Mouse (Mus musculus): Measurements from ENCODE around the gene Ccdc173. TPM values are rescaled to one million over a fixed set of nuclear protein-coding genes. Genes with fewer than 3 reads are reported as not detected.

The Ccdc173 gene
- total and polyA plus RNA-seq, 2 experiments from 2014 or later: 1.2 to 2.8 TPM

- no peak overlapping the region for H3K4me2 ChIP-seq (ENCODE audit: low read depth)
- ATAC-seq: no peak
- no peak for TF ChIP-seq CTCF (IDR thresholded peaks at IDR 0.05; ENCODE audit: low read depth)
- H3K27me3 ChIP-seq (ENCODE audit: insufficient read depth, low read length): no peaks in the 10 kb centered on the region
- no peak for DNase-seq
- H3K4me3 ChIP-seq (ENCODE audit: low read depth, low read length): no peak overlapping the region
- H3K9me3 ChIP-seq (ENCODE audit: low read length): no peaks in the 10 kb centered on the region
- no peaks in the 10 kb centered on the region for H3K4me1 ChIP-seq (ENCODE audit: insufficient read depth)
- 0 out of 2 replicates have a peak, but pooled peaks cover 3% of the 10 kb centered on the region for H3K36me3 ChIP-seq (ENCODE audit: insufficient read depth)
- H3K9ac ChIP-seq: no peak overlapping the region
- WGBS: 96% methylated on average over 4 of the region's 4 CpGs
- H3K27ac ChIP-seq (ENCODE audit: low read depth, low read length): no peak overlapping the region
Measured at GRCm38 (mm10) chr2:69763340-69763739, 26.0 kb downstream of the Ccdc173 start.

- Histone ChIP-seq H3K4me2 (ENCODE audit: low read depth) (no peak overlapping the region), H3K4me3 (ENCODE audit: low read depth, low read length) (no peak overlapping the region), H3K9ac (no peak overlapping the region), H3K27ac (ENCODE audit: low read depth, low read length) (no peak overlapping the region), H3K4me1 (ENCODE audit: insufficient read depth) (no peaks in the 10 kb centered on the region), H3K36me3 (ENCODE audit: insufficient read depth) (0 out of 2 replicates have a peak, but pooled peaks cover 3% of the 10 kb centered on the region), H3K9me3 (ENCODE audit: low read length) (no peaks in the 10 kb centered on the region), H3K27me3 (ENCODE audit: insufficient read depth, low read length) (no peaks in the 10 kb centered on the region)
- no peak for DNase-seq
- 54% methylated on average over 5 of the region's 5 CpGs for WGBS
- no peak for TF ChIP-seq CTCF (IDR thresholded peaks at IDR 0.05; ENCODE audit: low read depth)
- ATAC-seq: no peak
Measured at GRCm38 (mm10) chr2:69760980-69761379, 28.4 kb downstream of the Ccdc173 start.

- no peak overlapping the region for H3K27ac ChIP-seq (ENCODE audit: low read depth, low read length)
- no peaks in the 10 kb centered on the region for H3K9me3 ChIP-seq (ENCODE audit: low read length)
- no peak overlapping the region for H3K4me2 ChIP-seq (ENCODE audit: low read depth)
- no peak for ATAC-seq
- peaks cover 30% of the 10 kb centered on the region for H3K36me3 ChIP-seq (ENCODE audit: insufficient read depth)
- H3K4me3 ChIP-seq (ENCODE audit: low read depth, low read length): no peak overlapping the region
- no peaks in the 10 kb centered on the region for H3K4me1 ChIP-seq (ENCODE audit: insufficient read depth)
- DNase-seq: no peak
- TF ChIP-seq CTCF (IDR thresholded peaks at IDR 0.05; ENCODE audit: low read depth): peak; percentile 37
- no peaks in the 10 kb centered on the region for H3K27me3 ChIP-seq (ENCODE audit: insufficient read depth, low read length)
- 87% methylated on average over 1 of the region's 1 CpGs for WGBS
- no peak overlapping the region for H3K9ac ChIP-seq
Measured at GRCm38 (mm10) chr2:69745091-69745490, 44.3 kb downstream of the Ccdc173 start.

- no peaks in the 10 kb centered on the region for H3K9me3 ChIP-seq (ENCODE audit: low read length)
- no peaks in the 10 kb centered on the region for H3K27me3 ChIP-seq (ENCODE audit: insufficient read depth, low read length)
- H3K4me3 ChIP-seq (ENCODE audit: low read depth, low read length): peak overlapping the region; percentile 88
- ATAC-seq (no peak), DNase-seq (no peak)
- no peak for TF ChIP-seq CTCF (IDR thresholded peaks at IDR 0.05; ENCODE audit: low read depth)
- 1% methylated on average over 13 of the region's 13 CpGs for WGBS
- H3K4me1 ChIP-seq (ENCODE audit: insufficient read depth): peaks cover 8% of the 10 kb centered on the region
- peak overlapping the region; percentile 73 for H3K27ac ChIP-seq (ENCODE audit: low read depth, low read length)
- H3K36me3 ChIP-seq (ENCODE audit: insufficient read depth): no peaks in the 10 kb centered on the region
- H3K4me2 ChIP-seq (ENCODE audit: low read depth): peak overlapping the region; percentile 65
- peak overlapping the region; percentile 80 for H3K9ac ChIP-seq
Measured at GRCm38 (mm10) chr2:69723519-69723825, 65.9 kb downstream of the Ccdc173 start.

GRCm38 (mm10) chr2:69722650-69723518 is 66.5 kb downstream of the Ccdc173 start:
- peaks cover 8% of the 10 kb centered on the region for H3K4me1 ChIP-seq (ENCODE audit: insufficient read depth)
- peak overlapping the region; percentile 80 for H3K9ac ChIP-seq
- DNase-seq (peak; percentile 98), ATAC-seq (peak; percentile 99)
- H3K4me3 ChIP-seq (ENCODE audit: low read depth, low read length): peak overlapping the region; percentile 88
- H3K36me3 ChIP-seq (ENCODE audit: insufficient read depth): no peaks in the 10 kb centered on the region
- TF ChIP-seq CTCF (IDR thresholded peaks at IDR 0.05; ENCODE audit: low read depth): no peak
- peak overlapping the region; percentile 65 for H3K4me2 ChIP-seq (ENCODE audit: low read depth)
- H3K27ac ChIP-seq (ENCODE audit: low read depth, low read length): peak overlapping the region; percentile 73
- no peaks in the 10 kb centered on the region for H3K9me3 ChIP-seq (ENCODE audit: low read length)
- 3% methylated on average over 91 of the region's 91 CpGs for WGBS
- H3K27me3 ChIP-seq (ENCODE audit: insufficient read depth, low read length): no peaks in the 10 kb centered on the region

GRCm38 (mm10) chr2:69722273-69722649 is 67.1 kb downstream of the Ccdc173 start, which contains the start of gene Ppig:
Gene Ppig, plus strand, starts transcription at chr2:69722545.
- Histone ChIP-seq H3K4me1 (ENCODE audit: insufficient read depth) (peaks cover 8% of the 10 kb centered on the region), H3K9ac (peak within 1 kb of the TSS; percentile 80), H3K27ac (ENCODE audit: low read depth, low read length) (peak within 1 kb of the TSS; percentile 73), H3K4me2 (ENCODE audit: low read depth) (peak within 1 kb of the TSS; percentile 65), H3K4me3 (ENCODE audit: low read depth, low read length) (peak within 1 kb of the TSS; percentile 88), H3K36me3 (ENCODE audit: insufficient read depth) (no peaks in the 10 kb centered on the region), H3K27me3 (ENCODE audit: insufficient read depth, low read length) (no peaks in the 10 kb centered on the region), H3K9me3 (ENCODE audit: low read length) (no peaks in the 10 kb centered on the region)
- no peak for TF ChIP-seq CTCF (IDR thresholded peaks at IDR 0.05; ENCODE audit: low read depth)
- WGBS: 4% methylated on average over 12 of the region's 12 CpGs
- DNase-seq: no peak
- ATAC-seq: no peak

- H3K4me2 ChIP-seq (ENCODE audit: low read depth): no peak overlapping the region
- DNase-seq: no peak
- WGBS: 85% methylated on average over 1 of the region's 1 CpGs
- ATAC-seq: no peak
- no peaks in the 10 kb centered on the region for H3K27me3 ChIP-seq (ENCODE audit: insufficient read depth, low read length)
- H3K4me3 ChIP-seq (ENCODE audit: low read depth, low read length): no peak overlapping the region
- H3K27ac ChIP-seq (ENCODE audit: low read depth, low read length): no peak overlapping the region
- no peak overlapping the region for H3K9ac ChIP-seq
- no peaks in the 10 kb centered on the region for H3K36me3 ChIP-seq (ENCODE audit: insufficient read depth)
- H3K9me3 ChIP-seq (ENCODE audit: low read length): no peaks in the 10 kb centered on the region
- no peak for TF ChIP-seq CTCF (IDR thresholded peaks at IDR 0.05; ENCODE audit: low read depth)
- peaks cover 3% of the 10 kb centered on the region for H3K4me1 ChIP-seq (ENCODE audit: insufficient read depth)
Measured at GRCm38 (mm10) chr2:69719121-69719520, 70.3 kb downstream of the Ccdc173 start.
